Mouse (Mus musculus) hindbrain, embryonic 15.5 days (tissue): Measurements from ENCODE around the gene Tcam1. TPM values are rescaled to one million over a fixed set of nuclear protein-coding genes. Genes with fewer than 3 reads are reported as not detected.

Experiments used
- ATAC-seq: fragments of 200-750 bp; cut with Nextera tagmentation; 2 replicates; pipeline ENCODE4 v1.8.0; 2017; ENCODE audit warnings: low read depth, moderate number of reproducible peaks, moderate TSS enrichment; ENCODE audit not compliant: low FRiP score
- H3K27ac ChIP-seq: fragments of 300-500 bp; sonication (generic); replicated peaks from 2 replicates; pipeline ENCODE4 v1.5.1; 2015; ENCODE audit warnings: mild to moderate bottlenecking, inconsistent platforms
- H3K27me3 ChIP-seq: fragments of 300-500 bp; sonication (generic); 2 replicates; pipeline ENCODE4 v1.6.1; 2015; ENCODE audit warnings: control low read depth, inconsistent platforms
- H3K36me3 ChIP-seq: fragments of 300-500 bp; sonication (generic); 2 replicates; pipeline ENCODE4 v1.6.1; 2015; ENCODE audit warnings: control low read depth, inconsistent platforms
- H3K4me1 ChIP-seq: fragments of 300-500 bp; sonication (generic); replicated peaks from 2 replicates; pipeline ENCODE4 v1.6.1; 2015; ENCODE audit warnings: control low read depth, inconsistent platforms
- H3K4me2 ChIP-seq: fragments of 300-500 bp; sonication (generic); 2 replicates; pipeline ENCODE4 v1.6.1; 2015; ENCODE audit warnings: moderate library complexity, mild to moderate bottlenecking, inconsistent platforms
- H3K4me3 ChIP-seq: fragments of 300-500 bp; sonication (generic); 2 replicates; pipeline ENCODE4 v1.5.1; 2015; ENCODE audit warnings: mild to moderate bottlenecking, inconsistent platforms
- H3K9ac ChIP-seq: fragments of 300-500 bp; sonication (generic); 2 replicates; pipeline ENCODE4 v1.6.1; 2015; ENCODE audit warnings: inconsistent platforms
- H3K9me3 ChIP-seq: fragments of 300-500 bp; sonication (generic); 2 replicates; pipeline ENCODE4 v1.6.1; 2016; ENCODE audit warnings: control low read depth, inconsistent platforms
- WGBS: fragments of 180-500 bp; shearing (Covaris S2); methylation state at CpG from one replicate; pipeline ENCODE4 v1.1.7; 2015; 5-methylcytosine and 5-hydroxymethylcytosine counted together
- polyA plus RNA-seq: library from polyadenylated mRNA; unstranded; fragments of >200 nt; fragmentation: Nextera tagmentation; extraction: Ambion mirVana; gene quantifications from 2 replicates; pipeline ENCODE4 v1.2.1, GENCODE M21; 2015

The Tcam1 gene
- polyA plus RNA-seq, 1 experiment from 2014 or later: 0.18 TPM

DNA sequence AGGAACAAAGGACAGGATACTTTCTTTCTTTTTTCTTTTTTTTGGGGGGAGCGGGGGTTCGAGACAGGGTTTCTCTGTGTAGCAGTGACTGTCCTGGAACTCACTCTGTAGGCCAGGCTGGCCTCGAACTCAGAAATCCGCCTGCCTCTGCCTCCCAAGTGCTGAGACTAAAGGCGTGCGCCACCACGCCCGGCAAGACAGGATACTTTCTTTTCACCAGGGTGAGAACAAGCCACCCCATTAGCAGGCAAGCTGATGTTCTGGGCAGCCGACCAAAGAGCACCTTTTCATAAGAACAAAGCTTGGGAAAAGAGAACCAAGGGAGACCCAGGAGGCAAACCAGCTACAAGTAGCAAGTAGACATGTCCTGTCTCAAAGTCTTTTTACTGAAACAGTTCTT is 30.3 kb downstream of the Tcam1 start:
- ATAC-seq: no peak
- no peak overlapping the region for H3K27ac ChIP-seq
- H3K36me3 ChIP-seq: no peaks in the 10 kb centered on the region
- no peaks in the 10 kb centered on the region for H3K4me1 ChIP-seq
- whole genome bisulfite sequencing: 81% methylated on average over 9 of the region's 9 CpGs
- no peaks in the 10 kb centered on the region for H3K27me3 ChIP-seq
- no peaks in the 10 kb centered on the region for H3K9me3 ChIP-seq
- H3K4me3 ChIP-seq: no peak overlapping the region
- H3K4me2 ChIP-seq: no peak overlapping the region
- no peak overlapping the region for H3K9ac ChIP-seq

GRCm38 (mm10) chr11:106307432-106307831 is 31.0 kb downstream of the Tcam1 start:
- Histone ChIP-seq H3K4me2 (no peak overlapping the region), H3K27me3 (no peaks in the 10 kb centered on the region), H3K36me3 (no peaks in the 10 kb centered on the region), H3K4me3 (no peak overlapping the region), H3K27ac (no peak overlapping the region), H3K9ac (no peak overlapping the region), H3K4me1 (no peaks in the 10 kb centered on the region), H3K9me3 (no peaks in the 10 kb centered on the region)
- 85% methylated on average over 5 of the region's 5 CpGs for WGBS
- no peak for ATAC-seq

DNA sequence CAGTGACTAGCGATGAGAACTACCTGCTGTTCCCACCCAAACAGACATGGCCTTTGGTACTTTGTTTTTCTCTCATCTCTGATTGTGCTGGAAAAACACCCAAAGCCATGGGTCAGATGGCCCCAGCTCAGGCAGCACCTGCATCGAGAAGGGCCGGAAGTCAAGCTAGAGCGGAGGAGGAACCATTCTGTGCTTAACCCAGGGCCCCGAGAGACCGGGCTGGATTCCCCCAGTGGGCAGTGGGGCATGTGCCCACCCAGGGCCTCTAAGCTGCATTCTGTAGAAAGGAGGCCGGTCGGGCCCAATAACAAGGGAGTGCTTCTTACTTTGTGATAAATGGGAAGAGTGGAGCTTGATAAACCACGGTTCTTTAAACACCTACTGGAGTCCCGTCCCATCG is 31.7 kb downstream of the Tcam1 start:
- Histone ChIP-seq H3K27ac (no peak overlapping the region), H3K36me3 (no peaks in the 10 kb centered on the region), H3K9me3 (no peaks in the 10 kb centered on the region), H3K27me3 (no peaks in the 10 kb centered on the region), H3K4me2 (no peak overlapping the region), H3K4me3 (no peak overlapping the region), H3K9ac (no peak overlapping the region), H3K4me1 (no peaks in the 10 kb centered on the region)
- WGBS: 84% methylated on average over 11 of the region's 11 CpGs
- ATAC-seq: no peak

DNA sequence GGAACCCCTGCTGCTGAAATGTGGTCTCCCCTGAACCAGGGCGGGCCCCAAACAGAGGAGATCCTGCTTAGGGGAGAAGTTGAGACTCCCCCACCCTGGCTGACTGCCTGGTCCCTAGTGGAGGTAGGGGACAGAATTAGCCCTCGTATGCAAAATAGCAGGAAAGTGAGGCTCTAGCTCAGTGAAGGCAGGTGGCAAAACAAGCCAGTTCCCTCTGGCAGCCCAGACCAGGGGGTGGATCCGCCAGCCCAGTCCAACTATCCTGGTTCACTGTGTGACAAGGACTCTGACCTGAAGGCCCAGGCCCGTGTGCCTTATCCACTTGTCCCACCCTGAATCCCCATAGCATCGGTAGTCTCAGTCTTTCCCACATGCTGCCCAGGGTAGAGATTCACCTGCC is 33.7 kb downstream of the Tcam1 start:
- no peak overlapping the region for H3K27ac ChIP-seq
- H3K4me1 ChIP-seq: no peaks in the 10 kb centered on the region
- WGBS: 68% methylated on average over 5 of the region's 5 CpGs
- no peak overlapping the region for H3K9ac ChIP-seq
- no peaks in the 10 kb centered on the region for H3K36me3 ChIP-seq
- H3K4me2 ChIP-seq: no peak overlapping the region
- H3K27me3 ChIP-seq: no peaks in the 10 kb centered on the region
- no peak for ATAC-seq
- H3K4me3 ChIP-seq: no peak overlapping the region
- H3K9me3 ChIP-seq: no peaks in the 10 kb centered on the region

GRCm38 (mm10) chr11:106313533-106313932 is 37.1 kb downstream of the Tcam1 start:
- H3K9me3 ChIP-seq: no peaks in the 10 kb centered on the region
- no peak overlapping the region for H3K4me2 ChIP-seq
- no peak for ATAC-seq
- no peak overlapping the region for H3K27ac ChIP-seq
- no peak overlapping the region for H3K4me3 ChIP-seq
- H3K36me3 ChIP-seq: no peaks in the 10 kb centered on the region
- no peaks in the 10 kb centered on the region for H3K27me3 ChIP-seq
- H3K9ac ChIP-seq: no peak overlapping the region
- 71% methylated on average over 5 of the region's 5 CpGs for WGBS
- H3K4me1 ChIP-seq: no peaks in the 10 kb centered on the region

DNA sequence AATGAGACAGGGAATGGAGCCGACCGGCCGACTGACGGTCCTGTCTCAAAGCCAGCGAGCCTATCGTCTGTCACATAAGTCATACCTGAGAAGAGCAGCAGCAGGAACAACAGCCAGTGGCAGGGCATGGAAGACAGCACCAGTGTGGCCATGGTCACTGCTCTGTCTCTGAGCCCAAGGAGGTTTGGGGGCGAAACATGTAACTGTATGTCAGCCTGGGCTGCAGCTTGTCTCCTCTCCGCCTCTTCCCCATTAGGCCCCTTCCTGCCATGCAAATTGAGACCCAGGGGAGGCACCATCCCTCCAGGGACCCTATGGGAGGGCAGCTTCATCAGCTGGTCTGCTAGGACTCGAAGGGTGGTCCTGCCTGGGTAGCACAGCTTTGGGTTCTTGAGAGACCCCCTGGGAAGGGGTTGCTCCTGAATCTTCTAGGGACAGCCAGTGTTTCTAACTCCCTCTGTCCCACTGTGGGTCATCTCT is 37.9 kb downstream of the Tcam1 start, which contains the start of gene Cd79b:
Cd79b (minus strand) TSS at position 430 of the 480 bp plus-strand sequence.
- Histone ChIP-seq H3K27ac (no peak within 1 kb of the TSS), H3K9me3 (no peaks in the 10 kb centered on the region), H3K27me3 (no peaks in the 10 kb centered on the region), H3K36me3 (no peaks in the 10 kb centered on the region), H3K9ac (no peak within 1 kb of the TSS), H3K4me2 (no peak within 1 kb of the TSS), H3K4me3 (no peak within 1 kb of the TSS), H3K4me1 (no peaks in the 10 kb centered on the region)
- ATAC-seq: no peak
- WGBS: 84% methylated on average over 9 of the region's 9 CpGs

DNA sequence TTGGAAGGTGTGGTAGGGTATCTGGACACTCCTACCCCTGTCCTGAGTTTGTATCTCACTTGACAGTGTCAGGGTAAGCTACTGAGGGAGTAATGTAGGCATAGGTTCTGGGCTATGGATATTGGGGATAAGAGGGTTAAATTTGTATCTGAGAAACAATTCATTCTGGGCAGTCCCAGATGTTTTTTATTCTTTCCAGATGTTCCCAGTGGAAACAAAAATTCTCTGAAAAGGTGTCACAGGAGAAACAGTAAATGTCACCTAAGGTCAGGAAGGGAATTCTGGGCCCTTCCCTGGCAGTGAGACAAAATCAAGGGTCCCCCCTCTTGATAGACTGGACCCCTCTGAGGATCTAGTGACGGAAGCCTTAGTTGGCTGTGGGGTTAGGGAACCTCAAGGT is 39.9 kb downstream of the Tcam1 start:
- no peak overlapping the region for H3K4me2 ChIP-seq
- no peak overlapping the region for H3K27ac ChIP-seq
- 67% methylated on average over 1 of the region's 1 CpGs for WGBS
- H3K4me1 ChIP-seq: no peaks in the 10 kb centered on the region
- H3K9ac ChIP-seq: no peak overlapping the region
- ATAC-seq: no peak
- H3K36me3 ChIP-seq: no peaks in the 10 kb centered on the region
- H3K9me3 ChIP-seq: no peaks in the 10 kb centered on the region
- H3K4me3 ChIP-seq: no peak overlapping the region
- no peaks in the 10 kb centered on the region for H3K27me3 ChIP-seq

GRCm38 (mm10) chr11:106317801-106318200 is 41.3 kb downstream of the Tcam1 start:
- WGBS: 87% methylated on average over 7 of the region's 7 CpGs

DNA sequence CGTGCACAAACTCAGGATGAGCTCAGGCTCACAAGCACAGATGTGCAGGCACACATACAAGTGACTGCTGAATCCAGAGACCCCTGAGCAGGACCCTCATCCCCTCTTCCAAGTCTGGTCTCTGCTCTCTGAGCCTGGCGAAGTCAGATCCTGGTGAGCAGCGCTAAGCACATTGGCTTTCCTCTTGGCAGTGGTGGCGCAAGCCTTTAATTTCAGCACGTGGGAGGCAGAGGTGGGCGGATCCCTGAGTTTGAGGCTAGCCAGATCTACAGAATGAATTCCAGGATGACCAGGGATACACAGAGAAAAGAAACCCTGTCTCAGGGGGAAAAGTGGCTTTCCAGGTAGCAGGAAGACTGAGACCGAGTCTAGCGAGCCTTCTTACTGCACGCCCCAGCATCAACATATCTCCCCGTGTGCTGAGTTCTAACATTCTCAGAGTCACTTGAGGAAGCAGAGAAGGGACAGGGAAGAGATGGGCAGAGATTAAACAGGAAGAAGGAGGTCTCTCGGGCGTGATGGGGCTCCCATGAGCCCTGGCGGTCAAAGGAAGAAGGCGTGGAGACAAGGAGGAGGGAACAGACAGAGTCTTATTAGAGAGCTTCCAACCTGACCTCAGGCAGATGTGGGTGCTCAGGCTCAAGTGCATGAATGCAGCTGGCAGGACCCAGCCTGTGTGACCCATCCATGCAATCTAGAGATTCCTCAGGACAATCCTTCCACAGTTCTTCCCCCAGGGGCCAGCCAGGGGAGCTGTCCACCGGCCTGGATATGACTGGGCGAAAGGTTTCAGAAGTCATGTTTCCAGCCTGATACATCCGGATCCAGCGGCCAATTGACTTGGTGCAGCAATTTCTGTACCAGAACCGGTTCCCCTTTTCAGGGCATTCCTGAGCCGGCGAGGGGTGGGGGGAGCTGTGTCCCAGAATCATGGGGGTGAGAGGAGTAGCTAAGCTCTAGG is 42.2 kb downstream of the Tcam1 start:
- Histone ChIP-seq H3K27me3 (no peaks in the 10 kb centered on the region), H3K27ac (no peak overlapping the region), H3K4me2 (no peak overlapping the region), H3K4me1 (no peaks in the 10 kb centered on the region), H3K36me3 (no peaks in the 10 kb centered on the region), H3K9me3 (no peaks in the 10 kb centered on the region), H3K9ac (no peak overlapping the region), H3K4me3 (no peak overlapping the region)
- no peak for ATAC-seq
- WGBS: 80% methylated on average over 21 of the region's 21 CpGs

More at GRCm38 (mm10) chr11:106317801-106318200, 41.3 kb downstream of the Tcam1 start:
- no peaks in the 10 kb centered on the region for H3K36me3 ChIP-seq
- H3K4me3 ChIP-seq: no peak overlapping the region
- no peaks in the 10 kb centered on the region for H3K9me3 ChIP-seq
- no peak overlapping the region for H3K4me2 ChIP-seq
- no peak for ATAC-seq
- no peak overlapping the region for H3K9ac ChIP-seq
- H3K27me3 ChIP-seq: no peaks in the 10 kb centered on the region
- no peak overlapping the region for H3K27ac ChIP-seq
- H3K4me1 ChIP-seq: no peaks in the 10 kb centered on the region

DNA sequence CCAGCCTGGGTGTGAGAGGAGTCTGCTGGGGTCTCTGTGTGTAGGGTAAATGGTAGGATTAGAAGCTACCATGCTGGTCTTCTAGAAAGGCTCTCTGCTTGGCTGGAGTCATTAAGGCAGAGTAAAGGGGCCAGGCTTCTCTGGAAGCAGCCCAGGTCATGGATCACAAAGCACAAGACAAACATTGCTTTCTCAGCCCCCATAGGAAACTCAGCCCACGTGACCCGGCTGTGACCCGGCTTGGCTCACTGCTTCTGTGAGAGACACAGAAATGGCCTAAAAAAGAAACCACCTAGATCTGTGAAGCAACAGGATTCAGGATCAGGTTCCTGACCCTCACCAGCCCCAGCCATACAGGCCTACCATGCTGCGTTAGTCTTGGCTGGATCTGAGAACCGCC is 48.4 kb downstream of the Tcam1 start:
- 82% methylated on average over 5 of the region's 5 CpGs for WGBS
- ATAC-seq: no peak
- no peak overlapping the region for H3K4me3 ChIP-seq
- no peaks in the 10 kb centered on the region for H3K27me3 ChIP-seq
- H3K9me3 ChIP-seq: no peaks in the 10 kb centered on the region
- H3K4me2 ChIP-seq: no peak overlapping the region
- H3K9ac ChIP-seq: no peak overlapping the region
- H3K4me1 ChIP-seq: no peaks in the 10 kb centered on the region
- H3K36me3 ChIP-seq: no peaks in the 10 kb centered on the region
- H3K27ac ChIP-seq: no peak overlapping the region

DNA sequence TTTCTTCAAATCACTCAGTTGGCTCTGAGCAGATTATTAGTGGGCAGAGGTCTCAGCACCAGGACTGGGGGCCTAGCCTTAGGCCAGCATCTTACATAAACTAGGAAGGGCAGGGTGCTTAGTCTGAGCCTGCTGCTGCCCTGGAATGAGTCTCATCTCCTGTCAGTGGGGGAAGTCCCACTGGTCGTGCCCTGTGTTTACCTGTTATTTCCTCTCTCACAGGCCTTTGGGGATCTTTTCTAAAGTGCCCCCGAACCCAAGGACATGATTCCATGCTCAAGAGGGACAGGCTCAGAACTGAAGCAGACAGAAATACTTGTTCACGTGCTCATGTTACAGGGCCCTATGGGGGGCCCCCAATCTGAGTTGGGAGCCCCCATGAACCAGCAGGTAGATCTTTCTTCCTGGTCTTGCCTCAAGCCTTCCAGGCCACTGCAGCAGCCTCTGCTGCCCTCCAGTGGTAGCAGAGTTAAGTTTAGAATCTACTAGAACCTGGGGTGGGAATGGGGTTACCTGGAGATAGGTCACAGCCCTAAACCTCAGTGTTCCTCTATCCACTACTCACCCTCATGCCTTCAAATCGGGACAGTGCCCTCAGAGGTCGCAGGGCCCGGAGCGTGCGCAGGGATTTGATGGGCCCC is 49.2 kb downstream of the Tcam1 start:
- no peak for ATAC-seq
- Histone ChIP-seq H3K4me3 (no peak overlapping the region), H3K4me1 (no peaks in the 10 kb centered on the region), H3K27ac (no peak overlapping the region), H3K9me3 (no peaks in the 10 kb centered on the region), H3K4me2 (no peak overlapping the region), H3K9ac (no peak overlapping the region), H3K36me3 (no peaks in the 10 kb centered on the region), H3K27me3 (no peaks in the 10 kb centered on the region)
- 73% methylated on average over 8 of the region's 8 CpGs for WGBS

DNA sequence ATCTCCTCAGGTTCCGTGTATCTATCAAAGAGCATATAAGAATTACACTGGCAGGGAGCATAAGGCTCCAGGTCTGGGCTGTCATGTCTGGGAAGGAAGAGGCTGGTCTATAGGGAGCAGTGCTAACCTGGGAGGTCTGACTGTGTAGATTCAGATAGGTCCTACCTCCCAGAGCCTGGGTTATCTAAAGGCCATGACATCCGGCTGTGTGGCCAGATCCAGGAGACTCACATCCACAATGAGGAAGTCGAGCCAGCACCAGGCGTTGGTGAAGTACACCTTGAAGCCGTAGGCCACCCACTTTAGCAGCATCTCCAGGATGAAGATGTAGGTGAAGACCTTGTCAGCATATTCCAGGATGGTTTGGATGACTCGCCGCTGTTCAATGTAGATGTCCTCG is 50.0 kb downstream of the Tcam1 start:
- no peaks in the 10 kb centered on the region for H3K36me3 ChIP-seq
- WGBS: 92% methylated on average over 8 of the region's 8 CpGs
- no peak overlapping the region for H3K27ac ChIP-seq
- H3K9me3 ChIP-seq: no peaks in the 10 kb centered on the region
- H3K4me1 ChIP-seq: no peaks in the 10 kb centered on the region
- no peak overlapping the region for H3K9ac ChIP-seq
- no peak overlapping the region for H3K4me2 ChIP-seq
- ATAC-seq: no peak
- no peaks in the 10 kb centered on the region for H3K27me3 ChIP-seq
- no peak overlapping the region for H3K4me3 ChIP-seq
